Mouse (Mus musculus) cerebellum, adult 11-12 months (tissue): Measurements from ENCODE around the gene Cbl.
A peak's percentile ranks its signal among the peaks of the same experiment; 100 is the strongest.

Experiments
- DNase-seq: peaks from one replicate; pipeline ENCODE4 v3.0.0; 2022

Cbl gene

GRCm38 (mm10) chr9:44178811-44179210 lies 55.0 kb downstream of the Cbl start:
- no peak for DNase-seq

GRCm38 (mm10) chr9:44178389-44178788 lies 55.5 kb downstream of the Cbl start:
- DNase-seq, result no peak

GRCm38 (mm10) chr9:44177405-44177804 lies 56.4 kb downstream of the Cbl start:
- DNase-seq, result no peak

GRCm38 (mm10) chr9:44175957-44176356 lies 57.9 kb downstream of the Cbl start:
- DNase-seq, result no peak

- DNase-seq, result no peak
Observed at GRCm38 (mm10) chr9:44175556-44175955, 58.3 kb downstream of the Cbl start.

- no peak for DNase-seq
Observed at GRCm38 (mm10) chr9:44170691-44171151, 63.1 kb downstream of the Cbl start.

GRCm38 (mm10) chr9:44168931-44169330 lies 64.9 kb downstream of the Cbl start:
- no peak for DNase-seq

GRCm38 (mm10) chr9:44159886-44160285 lies 74.0 kb downstream of the Cbl start:
- no peak for DNase-seq

GRCm38 (mm10) chr9:44147290-44147689 lies 86.6 kb downstream of the Cbl start:
- DNase-seq, result no peak

- peak; percentile 82 for DNase-seq
Observed at GRCm38 (mm10) chr9:44144718-44145060, 89.2 kb downstream of the Cbl start.

GRCm38 (mm10) chr9:44144023-44144717 lies 89.7 kb downstream of the Cbl start:
- DNase-seq, result peak; percentile 39

GRCm38 (mm10) chr9:44143421-44143820 lies 90.4 kb downstream of the Cbl start:
- DNase-seq, result peak; percentile 16

GRCm38 (mm10) chr9:44141951-44142350 lies 91.9 kb downstream of the Cbl start:
- no peak for DNase-seq

GRCm38 (mm10) chr9:44137846-44138245 lies 96.0 kb downstream of the Cbl start:
- DNase-seq, result no peak

GRCm38 (mm10) chr9:44135731-44136411 lies 98.0 kb downstream of the Cbl start:
- DNase-seq, result peak; percentile 74

- peak; percentile 79 for DNase-seq
Observed at GRCm38 (mm10) chr9:44134851-44135730, 98.8 kb downstream of the Cbl start.

GRCm38 (mm10) chr9:44134101-44134850 lies 99.6 kb downstream of the Cbl start, which contains the start of gene Mcam:
TSS of gene Mcam (plus strand) at chr9:44134469.
- peak; percentile 87 for DNase-seq

GRCm38 (mm10) chr9:44133287-44133686 lies 100.6 kb downstream of the Cbl start:
- DNase-seq, result peak; percentile 54

- peak; percentile 18 for DNase-seq
Observed at GRCm38 (mm10) chr9:44132200-44132599, 101.6 kb downstream of the Cbl start.

GRCm38 (mm10) chr9:44131276-44131590 lies 102.6 kb downstream of the Cbl start:
- no peak for DNase-seq

GRCm38 (mm10) chr9:44130581-44131275 lies 103.1 kb downstream of the Cbl start:
- DNase-seq, result peak; percentile 58

- DNase-seq, result peak; percentile 50
Observed at GRCm38 (mm10) chr9:44130034-44130433, 103.8 kb downstream of the Cbl start.
